Mouse (Mus musculus): ENCODE measurements around the gene St6galnac5. TPM values are rescaled to one million over a fixed set of nuclear protein-coding genes. Genes with fewer than 3 reads are reported as not detected.

St6galnac5 gene
- polyA plus RNA-seq, 1 experiment = not detected

DNA sequence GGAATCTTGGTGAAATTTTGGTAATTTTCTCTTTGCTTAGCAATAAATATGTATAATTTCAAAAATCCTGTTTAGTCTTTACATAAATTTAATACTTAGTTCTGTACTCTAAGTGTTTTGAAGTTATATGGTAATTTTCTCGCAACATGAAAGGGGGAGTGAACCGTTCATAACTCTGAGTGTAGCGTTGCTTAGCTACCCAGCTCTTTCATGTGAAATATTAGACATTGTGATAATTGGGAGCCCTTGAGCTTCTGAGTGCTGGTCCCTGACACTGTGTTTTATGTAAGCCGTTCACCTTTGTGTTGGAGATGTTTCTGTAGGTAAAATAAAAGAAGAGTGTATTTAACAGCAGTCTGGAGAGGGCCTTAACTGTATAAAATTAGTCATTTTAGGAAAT is 202.2 kb downstream of the St6galnac5 start:
- Histone ChIP-seq H3K4me1 (ENCODE audit: control insufficient read depth, insufficient read depth, low read length) (no peaks in the 10 kb centered on the region), H3K27ac (ENCODE audit: control insufficient read depth, insufficient read depth, low read depth, low read length, poor library complexity) (no peak overlapping the region), H3K4me3 (replicated peaks; ENCODE audit: control insufficient read depth, low read depth, low read length) (no peak overlapping the region)
- 86% methylated on average over 4 of the region's 4 CpGs for WGBS
- TF ChIP-seq POLR2A (IDR thresholded peaks at IDR 0.05; ENCODE audit: borderline replicate concordance, control insufficient read depth, low read depth, low read length) (no peak), CTCF (IDR thresholded peaks at IDR 0.05; ENCODE audit: control insufficient read depth, insufficient read depth, low read length) (no peak)

- no peak overlapping the region for H3K4me3 ChIP-seq (replicated peaks; ENCODE audit: control insufficient read depth, low read depth, low read length)
- no peak overlapping the region for H3K27ac ChIP-seq (ENCODE audit: control insufficient read depth, insufficient read depth, low read depth, low read length, poor library complexity)
- WGBS = 88% methylated on average over 16 of the region's 16 CpGs
- TF ChIP-seq POLR2A (IDR thresholded peaks at IDR 0.05; ENCODE audit: borderline replicate concordance, control insufficient read depth, low read depth, low read length) (no peak), CTCF (IDR thresholded peaks at IDR 0.05; ENCODE audit: control insufficient read depth, insufficient read depth, low read length) (no peak)
- no peaks in the 10 kb centered on the region for H3K4me1 ChIP-seq (ENCODE audit: control insufficient read depth, insufficient read depth, low read length)
These were observed 205.0 kb downstream of the St6galnac5 start for GRCm38 (mm10) chr3:152776872-152777540.

- TF ChIP-seq POLR2A (IDR thresholded peaks at IDR 0.05; ENCODE audit: borderline replicate concordance, control insufficient read depth, low read depth, low read length) = no peak
- TF ChIP-seq CTCF (IDR thresholded peaks at IDR 0.05; ENCODE audit: control insufficient read depth, insufficient read depth, low read length) = no peak
- H3K27ac ChIP-seq (ENCODE audit: control insufficient read depth, insufficient read depth, low read depth, low read length, poor library complexity) = no peak overlapping the region
- no peak overlapping the region for H3K4me3 ChIP-seq (replicated peaks; ENCODE audit: control insufficient read depth, low read depth, low read length)
- WGBS = 86% methylated on average over 6 of the region's 6 CpGs
- no peaks in the 10 kb centered on the region for H3K4me1 ChIP-seq (ENCODE audit: control insufficient read depth, insufficient read depth, low read length)
These were observed 205.7 kb downstream of the St6galnac5 start for GRCm38 (mm10) chr3:152776363-152776762.

DNA sequence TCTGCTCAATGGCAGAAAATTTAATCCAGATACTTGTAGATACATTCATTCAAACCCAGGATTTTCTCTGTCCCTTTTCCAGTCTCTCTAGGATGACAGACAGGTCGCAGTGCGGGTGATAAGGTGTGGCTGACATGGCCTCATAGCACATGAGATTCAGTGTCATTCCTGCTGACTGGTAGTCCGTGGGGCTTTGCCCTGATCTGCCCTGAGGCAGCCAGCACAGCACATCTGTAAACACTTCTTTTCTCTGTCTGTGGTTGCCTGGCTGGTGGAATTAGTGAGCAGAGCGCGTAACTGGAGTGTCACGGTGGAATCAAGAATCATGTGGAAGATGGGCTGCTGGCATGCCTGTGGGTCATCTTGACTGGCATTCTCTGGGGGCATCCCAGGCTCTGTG is 212.0 kb downstream of the St6galnac5 start:
- TF ChIP-seq CTCF (IDR thresholded peaks at IDR 0.05; ENCODE audit: control insufficient read depth, insufficient read depth, low read length) = no peak
- TF ChIP-seq POLR2A (IDR thresholded peaks at IDR 0.05; ENCODE audit: borderline replicate concordance, control insufficient read depth, low read depth, low read length) = no peak
- WGBS = 95% methylated on average over 6 of the region's 6 CpGs
- H3K4me1 ChIP-seq (ENCODE audit: control insufficient read depth, insufficient read depth, low read length) = no peaks in the 10 kb centered on the region
- no peak overlapping the region for H3K4me3 ChIP-seq (replicated peaks; ENCODE audit: control insufficient read depth, low read depth, low read length)
- no peak overlapping the region for H3K27ac ChIP-seq (ENCODE audit: control insufficient read depth, insufficient read depth, low read depth, low read length, poor library complexity)

- no peak overlapping the region for H3K4me3 ChIP-seq (replicated peaks; ENCODE audit: control insufficient read depth, low read depth, low read length)
- H3K27ac ChIP-seq (ENCODE audit: control insufficient read depth, insufficient read depth, low read depth, low read length, poor library complexity) = no peak overlapping the region
- WGBS = 88% methylated on average over 11 of the region's 11 CpGs
- TF ChIP-seq CTCF (IDR thresholded peaks at IDR 0.05; ENCODE audit: control insufficient read depth, insufficient read depth, low read length) (no peak), POLR2A (IDR thresholded peaks at IDR 0.05; ENCODE audit: borderline replicate concordance, control insufficient read depth, low read depth, low read length) (no peak)
- no peaks in the 10 kb centered on the region; the same call in 1 of the 2 replicates for H3K4me1 ChIP-seq (ENCODE audit: control insufficient read depth, insufficient read depth, low read length)
These were observed 214.6 kb downstream of the St6galnac5 start for GRCm38 (mm10) chr3:152767485-152767884.
